Mouse (Mus musculus): ENCODE measurements around the gene Aup1.

DNA sequence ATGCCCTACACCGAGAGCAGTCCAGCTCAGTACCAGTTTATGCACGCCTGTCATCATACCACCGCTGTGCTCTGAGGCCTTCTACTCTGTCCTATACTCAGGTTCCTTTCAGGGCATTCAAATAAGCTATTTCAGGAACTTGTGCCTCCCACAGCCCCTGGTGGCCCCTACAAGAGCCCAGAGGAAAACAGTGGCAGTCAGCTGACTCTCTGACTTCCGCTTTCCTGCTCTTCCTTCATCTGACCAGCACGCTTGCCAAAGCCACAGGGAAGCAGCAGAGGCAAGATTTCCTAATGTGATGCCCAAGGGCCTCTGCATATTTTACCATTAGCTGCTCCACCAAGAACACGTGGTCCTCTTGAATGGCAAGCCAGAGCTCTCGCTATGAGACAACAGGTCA is 49.4 kb upstream of the Aup1 start:
- TF ChIP-seq CTCF (IDR thresholded peaks at IDR 0.05; ENCODE audit: borderline replicate concordance, control insufficient read depth, extremely low read depth, insufficient read depth, low read length, poor library complexity) (no peak), POLR2A (IDR thresholded peaks at IDR 0.05; ENCODE audit: control insufficient read depth, extremely low read depth, insufficient read depth, low read length, poor library complexity) (no peak)
